Mouse (Mus musculus) neural tube, embryonic 10.5 days (tissue): ENCODE data around the gene Cep112.

Source experiments
- DNase-seq: peaks from one replicate; pipeline ENCODE4 v3.0.0-alpha.2; 2017; ENCODE audit warnings: low spot score; ENCODE audit errors: extremely low spot score

The Cep112 gene

GRCm38 (mm10) chr11:108902303-108902702, 477.3 kb downstream of the Cep112 start:
- no peak for DNase-seq

- DNase-seq: no peak
These were observed 481.7 kb downstream of the Cep112 start for GRCm38 (mm10) chr11:108906590-108907254.

- DNase-seq: no peak
These were observed 484.6 kb downstream of the Cep112 start for GRCm38 (mm10) chr11:108909396-108910195.
